Mouse (Mus musculus): ENCODE measurements around the gene Smco2. TPM values are rescaled to one million over a fixed set of nuclear protein-coding genes. Genes with fewer than 3 reads are reported as not detected.
"Not testable (repeated sequence)": the region's sequence is repeated elsewhere in the genome, so short reads cannot be mapped to it uniquely, and the experiment has no call there.

Smco2 gene
- polyA plus RNA-seq, 1 experiment from 2014 or later, result not detected

DNA sequence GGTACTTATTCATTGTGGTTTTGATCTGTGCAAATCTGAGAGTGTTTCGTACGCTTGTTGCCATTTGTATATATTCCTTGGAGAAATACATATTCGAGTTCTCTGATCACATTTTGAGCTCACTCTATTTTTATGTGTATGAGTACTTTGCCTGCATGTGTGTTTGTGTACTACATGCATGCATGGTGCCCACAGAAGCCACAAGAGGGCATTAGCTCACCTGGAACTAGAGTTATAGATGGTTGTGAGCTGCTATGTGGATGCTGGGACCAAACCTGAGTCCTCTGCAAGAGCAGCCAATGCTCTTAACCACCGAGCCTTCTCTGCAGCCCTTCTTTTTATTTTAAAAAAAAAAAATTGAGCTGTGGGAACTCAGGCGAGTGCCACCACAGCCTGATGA is 11.5 kb upstream of the Smco2 start:
- 0 out of 2 replicates have a peak, but pooled peaks cover 5% of the 10 kb centered on the region for H3K4me1 ChIP-seq (replicated peaks)
- H3K9me3 ChIP-seq, result no peaks in the 10 kb centered on the region
- H3K4me3 ChIP-seq (replicated peaks), result no peak overlapping the region
- no peak overlapping the region for H3K9ac ChIP-seq
- WGBS, result 95% methylated on average over 5 of the region's 5 CpGs
- no peak for ATAC-seq
- H3K27me3 ChIP-seq (replicated peaks), result no peaks in the 10 kb centered on the region
- no peak overlapping the region for H3K27ac ChIP-seq
- no peaks in the 10 kb centered on the region for H3K36me3 ChIP-seq
- H3K4me2 ChIP-seq (replicated peaks), result no peak overlapping the region

GRCm38 (mm10) chr6:146838863-146839262 is 11.0 kb upstream of the Smco2 start:
- 84% methylated on average over 4 of the region's 4 CpGs for WGBS
- H3K27me3 ChIP-seq (replicated peaks), result no peaks in the 10 kb centered on the region
- no peak overlapping the region for H3K9ac ChIP-seq
- H3K9me3 ChIP-seq, result no peaks in the 10 kb centered on the region
- H3K4me1 ChIP-seq (replicated peaks), result 0 out of 2 replicates have a peak, but pooled peaks cover 5% of the 10 kb centered on the region
- H3K27ac ChIP-seq, result no peak overlapping the region
- H3K4me2 ChIP-seq (replicated peaks), result no peak overlapping the region
- H3K4me3 ChIP-seq (replicated peaks), result no peak overlapping the region
- ATAC-seq, result no peak
- H3K36me3 ChIP-seq, result no peaks in the 10 kb centered on the region

DNA sequence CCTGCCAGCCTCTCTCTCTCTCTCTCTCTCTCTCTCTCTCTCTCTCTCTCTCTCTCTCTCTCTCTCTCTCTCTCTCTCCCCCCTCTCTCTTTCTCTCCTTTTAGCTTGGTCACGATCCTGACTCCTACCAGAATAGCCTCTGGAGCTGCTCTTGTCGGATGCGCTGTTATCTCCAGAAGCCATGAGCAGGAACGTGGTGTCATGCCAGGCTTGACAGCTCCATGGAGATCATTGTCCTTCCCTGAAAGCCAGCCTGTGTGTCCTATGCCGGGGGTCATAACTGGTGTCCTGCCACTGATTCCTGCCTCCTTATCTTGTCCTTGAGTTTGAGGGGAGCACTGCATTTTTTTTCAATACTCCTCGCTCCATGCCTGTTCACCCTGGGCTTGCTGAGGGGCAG is 5.0 kb upstream of the Smco2 start:
- no peak overlapping the region for H3K4me2 ChIP-seq (replicated peaks)
- no peaks in the 10 kb centered on the region for H3K27me3 ChIP-seq (replicated peaks)
- H3K9ac ChIP-seq, result no peak overlapping the region
- H3K9me3 ChIP-seq, result no peaks in the 10 kb centered on the region
- WGBS, result 82% methylated on average over 6 of the region's 6 CpGs
- H3K27ac ChIP-seq, result no peak overlapping the region
- no peaks in the 10 kb centered on the region for H3K36me3 ChIP-seq
- H3K4me1 ChIP-seq (replicated peaks), result no peaks in the 10 kb centered on the region
- H3K4me3 ChIP-seq (replicated peaks), result no peak overlapping the region
- no peak for ATAC-seq

- H3K27me3 ChIP-seq (replicated peaks), result no peaks in the 10 kb centered on the region
- H3K4me2 ChIP-seq (replicated peaks), result no peak overlapping the region
- H3K27ac ChIP-seq, result no peak overlapping the region
- 87% methylated on average over 5 of the region's 5 CpGs for WGBS
- ATAC-seq, result no peak
- no peaks in the 10 kb centered on the region for H3K4me1 ChIP-seq (replicated peaks)
- no peaks in the 10 kb centered on the region for H3K9me3 ChIP-seq
- no peaks in the 10 kb centered on the region for H3K36me3 ChIP-seq
- no peak overlapping the region for H3K4me3 ChIP-seq (replicated peaks)
- H3K9ac ChIP-seq, result no peak overlapping the region
Measured at GRCm38 (mm10) chr6:146845347-146845746, 4.6 kb upstream of the Smco2 start.

DNA sequence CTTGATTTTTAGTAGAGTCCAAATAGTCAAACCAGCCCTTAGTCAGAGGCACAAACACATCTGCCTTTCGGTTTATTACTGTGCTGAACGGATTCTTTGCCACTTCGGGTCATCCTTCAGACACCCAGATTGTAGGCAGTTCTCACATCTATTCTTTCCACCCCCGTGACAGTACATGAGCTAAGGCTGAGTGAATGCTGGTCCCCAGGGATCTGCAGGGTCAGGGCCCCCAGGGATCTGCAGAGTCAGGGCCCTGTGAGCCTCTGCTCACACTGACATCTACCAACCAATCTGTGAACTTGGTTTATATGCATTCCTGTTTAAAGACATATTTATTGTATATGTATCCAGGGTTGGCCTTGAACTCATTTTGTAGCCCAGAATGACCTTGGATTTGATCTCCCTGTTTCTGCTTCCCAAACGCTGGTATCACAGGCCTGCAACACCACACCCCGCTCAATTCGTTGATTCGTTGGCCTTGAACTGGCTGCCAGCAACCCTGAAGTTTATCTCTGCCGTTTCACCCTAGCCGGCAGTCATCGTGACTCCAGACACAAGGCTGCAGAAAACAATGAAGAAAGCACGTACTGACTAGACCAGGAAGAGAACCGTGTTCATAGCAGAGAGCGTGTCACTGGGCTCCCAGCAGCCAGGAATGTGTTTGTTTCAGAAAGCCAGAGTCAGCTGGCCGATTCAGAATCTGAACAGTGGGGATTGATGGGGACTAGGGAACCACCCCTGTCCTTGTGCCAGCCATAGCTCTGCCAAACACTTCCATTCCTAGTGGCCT is 3.7 kb upstream of the Smco2 start:
- no peak overlapping the region for H3K27ac ChIP-seq
- no peaks in the 10 kb centered on the region for H3K27me3 ChIP-seq (replicated peaks)
- H3K9ac ChIP-seq, result no peak overlapping the region
- no peaks in the 10 kb centered on the region for H3K9me3 ChIP-seq
- H3K4me2 ChIP-seq (replicated peaks), result no peak overlapping the region
- peak; percentile 62 for ATAC-seq
- no peaks in the 10 kb centered on the region for H3K4me1 ChIP-seq (replicated peaks)
- no peak overlapping the region for H3K4me3 ChIP-seq (replicated peaks)
- 63% methylated on average over 15 of the region's 15 CpGs for WGBS
- no peaks in the 10 kb centered on the region for H3K36me3 ChIP-seq

- no peaks in the 10 kb centered on the region for H3K4me1 ChIP-seq (replicated peaks)
- no peak overlapping the region for H3K9ac ChIP-seq
- no peaks in the 10 kb centered on the region for H3K9me3 ChIP-seq
- no peak overlapping the region for H3K27ac ChIP-seq
- H3K4me2 ChIP-seq (replicated peaks), result no peak overlapping the region
- ATAC-seq, result no peak
- 79% methylated on average over 3 of the region's 3 CpGs for WGBS
- H3K36me3 ChIP-seq, result no peaks in the 10 kb centered on the region
- no peak overlapping the region for H3K4me3 ChIP-seq (replicated peaks)
- H3K27me3 ChIP-seq (replicated peaks), result no peaks in the 10 kb centered on the region
Measured at GRCm38 (mm10) chr6:146847402-146847801, 2.5 kb upstream of the Smco2 start.

DNA sequence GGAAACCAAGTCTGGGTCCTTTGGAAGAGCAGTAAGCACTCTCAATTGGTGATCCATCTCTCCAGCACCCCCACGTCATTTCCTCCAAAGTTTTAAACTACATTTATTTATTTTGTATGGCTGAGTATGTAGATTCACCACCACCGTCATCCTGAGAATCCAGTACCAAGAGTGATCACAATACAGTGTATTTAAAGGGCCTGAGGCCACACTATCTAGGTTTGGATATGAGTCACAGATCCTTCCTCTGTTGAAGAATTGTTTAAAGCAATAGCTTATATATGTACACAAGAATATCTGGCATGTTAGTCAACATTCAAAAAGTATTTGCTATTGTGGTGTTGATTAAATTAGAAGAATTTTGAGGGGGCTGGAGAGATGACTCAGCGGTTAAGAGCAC is 1.6 kb upstream of the Smco2 start:
- no peaks in the 10 kb centered on the region for H3K4me1 ChIP-seq (replicated peaks)
- no peaks in the 10 kb centered on the region for H3K27me3 ChIP-seq (replicated peaks)
- H3K9me3 ChIP-seq, result no peaks in the 10 kb centered on the region
- no peaks in the 10 kb centered on the region for H3K36me3 ChIP-seq
- WGBS, result 81% methylated on average over 3 of the region's 3 CpGs
- H3K27ac ChIP-seq, result no peak overlapping the region
- H3K9ac ChIP-seq, result no peak overlapping the region
- H3K4me3 ChIP-seq (replicated peaks), result no peak overlapping the region
- ATAC-seq, result no peak
- H3K4me2 ChIP-seq (replicated peaks), result no peak overlapping the region

DNA sequence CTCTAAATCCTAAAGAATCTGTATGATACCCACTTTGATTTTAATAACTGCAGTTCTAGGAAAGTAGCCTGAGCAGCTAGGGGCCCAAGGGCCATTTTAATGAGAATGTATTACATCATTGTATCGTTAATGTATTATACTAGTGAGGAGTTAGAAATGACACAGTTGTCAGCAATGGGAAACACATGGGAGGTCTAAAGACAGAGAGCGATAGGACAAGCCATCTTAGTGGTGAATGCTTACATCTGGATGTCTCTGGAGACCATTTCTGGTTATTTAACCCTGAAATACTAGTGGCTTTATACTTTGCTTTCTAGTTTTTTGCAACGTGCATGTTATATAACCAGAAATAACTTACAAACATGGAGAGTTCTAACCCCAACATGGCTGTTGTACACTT is 2.0 kb downstream of the Smco2 start:
- Histone ChIP-seq H3K4me1 (replicated peaks) (no peaks in the 10 kb centered on the region), H3K4me3 (replicated peaks) (no peak overlapping the region), H3K36me3 (no peaks in the 10 kb centered on the region), H3K27ac (no peak overlapping the region), H3K9me3 (no peaks in the 10 kb centered on the region), H3K27me3 (replicated peaks) (no peaks in the 10 kb centered on the region), H3K4me2 (replicated peaks) (no peak overlapping the region), H3K9ac (no peak overlapping the region)
- no peak for ATAC-seq
- 73% methylated on average over 3 of the region's 3 CpGs for WGBS

DNA sequence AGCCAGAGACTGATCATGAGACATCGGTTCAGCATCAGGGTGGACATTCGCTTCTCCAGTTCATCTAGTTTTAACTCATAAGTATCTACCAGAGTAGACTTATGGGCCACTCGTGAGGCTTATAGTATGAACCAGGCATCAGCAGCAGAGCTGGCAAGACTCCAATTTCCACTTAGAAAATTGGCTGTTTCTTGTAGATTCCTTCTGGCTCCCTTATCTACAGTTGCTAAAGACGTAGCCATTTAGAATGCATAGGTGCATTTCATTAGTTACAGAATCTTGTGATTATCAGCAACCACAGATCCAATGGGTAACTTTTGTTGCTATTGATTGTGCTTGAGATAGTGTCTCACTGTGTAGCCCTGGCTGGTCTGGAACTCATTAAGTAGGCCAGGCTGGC is 2.8 kb downstream of the Smco2 start:
- Histone ChIP-seq H3K9ac (no peak overlapping the region), H3K4me2 (replicated peaks) (no peak overlapping the region), H3K4me1 (replicated peaks) (no peaks in the 10 kb centered on the region), H3K36me3 (no peaks in the 10 kb centered on the region), H3K9me3 (no peaks in the 10 kb centered on the region), H3K27ac (no peak overlapping the region), H3K27me3 (replicated peaks) (no peaks in the 10 kb centered on the region), H3K4me3 (replicated peaks) (no peak overlapping the region)
- WGBS, result 61% methylated on average over 4 of the region's 4 CpGs
- ATAC-seq, result no peak

GRCm38 (mm10) chr6:146855185-146855584 is 5.3 kb downstream of the Smco2 start:
- whole genome bisulfite sequencing, result 93% methylated on average over 9 of the region's 9 CpGs
- Histone ChIP-seq H3K9ac (no peak overlapping the region), H3K27me3 (replicated peaks) (no peaks in the 10 kb centered on the region), H3K36me3 (no peaks in the 10 kb centered on the region), H3K9me3 (no peaks in the 10 kb centered on the region), H3K4me2 (replicated peaks) (no peak overlapping the region), H3K4me3 (replicated peaks) (no peak overlapping the region), H3K4me1 (replicated peaks) (no peaks in the 10 kb centered on the region), H3K27ac (no peak overlapping the region)
- peak; percentile 55; the same call in 1 of the 2 replicates for ATAC-seq

- H3K27me3 ChIP-seq (replicated peaks), result no peaks in the 10 kb centered on the region
- 82% methylated on average over 2 of the region's 2 CpGs for WGBS
- no peak overlapping the region for H3K27ac ChIP-seq
- H3K9ac ChIP-seq, result no peak overlapping the region
- no peaks in the 10 kb centered on the region for H3K4me1 ChIP-seq (replicated peaks)
- ATAC-seq, result no peak
- no peak overlapping the region for H3K4me3 ChIP-seq (replicated peaks)
- H3K9me3 ChIP-seq, result no peaks in the 10 kb centered on the region
- H3K4me2 ChIP-seq (replicated peaks), result no peak overlapping the region
- no peaks in the 10 kb centered on the region for H3K36me3 ChIP-seq
Measured at GRCm38 (mm10) chr6:146857386-146857785, 7.5 kb downstream of the Smco2 start.

GRCm38 (mm10) chr6:146863154-146863553 is 13.2 kb downstream of the Smco2 start:
- no peak for ATAC-seq
- Histone ChIP-seq H3K4me3 (replicated peaks) (no peak overlapping the region), H3K36me3 (no peaks in the 10 kb centered on the region), H3K9me3 (no peaks in the 10 kb centered on the region), H3K4me2 (replicated peaks) (no peak overlapping the region), H3K27ac (no peak overlapping the region), H3K4me1 (replicated peaks) (no peaks in the 10 kb centered on the region), H3K27me3 (replicated peaks) (no peaks in the 10 kb centered on the region), H3K9ac (no peak overlapping the region)
- 94% methylated on average over 2 of the region's 2 CpGs for WGBS

DNA sequence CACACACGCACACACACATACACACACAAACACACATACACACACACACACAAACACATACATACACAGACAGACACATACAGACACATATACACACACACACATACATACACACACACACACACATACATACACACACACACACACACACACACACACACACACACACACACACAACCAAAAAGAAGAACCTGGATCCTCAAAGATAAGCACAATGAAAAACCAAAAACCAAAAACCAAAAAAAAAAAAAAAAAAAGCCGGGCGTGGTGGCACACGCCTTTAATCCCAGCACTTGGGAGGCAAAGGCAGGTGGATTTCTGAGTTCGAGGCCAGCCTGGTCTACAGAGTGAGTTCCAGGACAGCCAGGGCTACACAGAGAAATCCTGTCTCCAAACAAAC is 14.5 kb downstream of the Smco2 start:
- ATAC-seq; H3K4me3 ChIP-seq (replicated peaks); H3K9me3 ChIP-seq; H3K9ac ChIP-seq; H3K4me2 ChIP-seq (replicated peaks); H3K36me3 ChIP-seq; H3K4me1 ChIP-seq (replicated peaks); H3K27me3 ChIP-seq (replicated peaks); H3K27ac ChIP-seq: not testable (repeated sequence)
- 95% methylated on average over 3 of the region's 5 CpGs for WGBS
